Mouse (Mus musculus) hindbrain, embryonic 13.5 days (tissue): ENCODE measurements around the gene Pilrb1. TPM values are rescaled to one million over a fixed set of nuclear protein-coding genes. Genes with fewer than 3 reads are reported as not detected.
"Not testable (repeated sequence)": the region's sequence is repeated elsewhere in the genome, so short reads cannot be mapped to it uniquely, and the experiment has no call there.

Experiments
- ATAC-seq: fragments of 200-750 bp; cut with Nextera tagmentation; 2 replicates; pipeline ENCODE4 v1.8.0; 2017; ENCODE audit warnings: moderate TSS enrichment; ENCODE audit not compliant: low FRiP score
- H3K27ac ChIP-seq: fragments of 300-500 bp; sonication (generic); 2 replicates; pipeline ENCODE4 v1.5.1; 2015; ENCODE audit warnings: inconsistent platforms, mild to moderate bottlenecking, moderate library complexity
- H3K27me3 ChIP-seq: fragments of 300-500 bp; sonication (generic); 2 replicates; pipeline ENCODE4 v1.6.1; 2015; ENCODE audit warnings: mild to moderate bottlenecking, inconsistent platforms
- H3K36me3 ChIP-seq: fragments of 300-500 bp; sonication (generic); 2 replicates; pipeline ENCODE4 v1.6.1; 2015; ENCODE audit warnings: mild to moderate bottlenecking, inconsistent platforms
- H3K4me1 ChIP-seq: fragments of 300-500 bp; sonication (generic); replicated peaks from 2 replicates; pipeline ENCODE4 v1.6.1; 2015; ENCODE audit warnings: inconsistent platforms
- H3K4me2 ChIP-seq: fragments of 300-500 bp; sonication (generic); 2 replicates; pipeline ENCODE4 v1.6.1; 2015; ENCODE audit warnings: inconsistent platforms, mild to moderate bottlenecking, moderate library complexity
- H3K4me3 ChIP-seq: fragments of 300-500 bp; sonication (generic); 2 replicates; pipeline ENCODE4 v1.5.1; 2015; ENCODE audit warnings: mild to moderate bottlenecking, inconsistent platforms
- H3K9ac ChIP-seq: fragments of 300-500 bp; sonication (generic); 2 replicates; pipeline ENCODE4 v1.6.1; 2015; ENCODE audit warnings: mild to moderate bottlenecking, inconsistent platforms
- H3K9me3 ChIP-seq: fragments of 300-500 bp; sonication (generic); 2 replicates; pipeline ENCODE4 v1.6.1; 2016; ENCODE audit warnings: inconsistent platforms
- WGBS: fragments of 180-500 bp; shearing (Covaris S2); methylation state at CpG from one replicate; pipeline ENCODE4 v1.1.7; 2015; 5-methylcytosine and 5-hydroxymethylcytosine counted together
- polyA plus RNA-seq: library from polyadenylated mRNA; unstranded; fragments of >200 nt; fragmentation: Nextera tagmentation; extraction: Ambion mirVana; gene quantifications from 2 replicates; pipeline ENCODE4 v1.2.1, GENCODE M21; 2015

The Pilrb1 gene
- polyA plus RNA-seq, 1 experiment from 2014 or later, result not detected

- H3K9ac ChIP-seq, H3K9me3 ChIP-seq, H3K27me3 ChIP-seq, H3K36me3 ChIP-seq, ATAC-seq, H3K4me1 ChIP-seq, H3K4me2 ChIP-seq, H3K4me3 ChIP-seq, H3K27ac ChIP-seq: not testable (repeated sequence)
- WGBS, result 98% methylated on average over 1 of the region's 1 CpGs
Observed at GRCm38 (mm10) chr5:137864008-137864407, 6.1 kb upstream of the Pilrb1 start.

DNA sequence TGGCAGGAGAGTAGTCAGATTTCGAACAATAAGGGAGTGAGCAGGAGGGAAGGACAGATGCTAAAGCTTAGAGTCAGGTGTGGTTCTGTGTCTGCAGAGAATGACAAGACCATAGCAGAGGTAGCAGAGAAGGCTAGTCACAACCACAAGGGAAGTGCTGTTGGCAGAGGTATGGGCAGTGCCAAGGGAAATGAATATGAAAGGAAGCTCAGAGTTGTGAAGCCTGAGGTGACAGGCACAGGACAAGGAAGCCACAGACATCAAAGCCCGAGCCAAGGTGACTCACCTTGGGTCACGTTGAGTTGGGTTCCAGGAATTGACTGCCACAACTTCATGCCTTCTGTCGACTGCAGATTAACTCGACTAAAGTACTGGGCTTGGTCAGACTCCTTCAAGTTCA lies 1.0 kb downstream of the Pilrb1 start:
- H3K9me3 ChIP-seq, H3K4me3 ChIP-seq, H3K4me1 ChIP-seq, H3K27ac ChIP-seq, ATAC-seq, H3K4me2 ChIP-seq, H3K36me3 ChIP-seq, H3K9ac ChIP-seq, H3K27me3 ChIP-seq: not testable (repeated sequence)
- WGBS, result 81% methylated on average over 5 of the region's 5 CpGs

- H3K27ac ChIP-seq, H3K4me2 ChIP-seq, H3K9me3 ChIP-seq, H3K9ac ChIP-seq, H3K4me3 ChIP-seq, H3K4me1 ChIP-seq, ATAC-seq, H3K27me3 ChIP-seq, H3K36me3 ChIP-seq: not testable (repeated sequence)
- WGBS, result 84% methylated on average over 3 of the region's 3 CpGs
Observed at GRCm38 (mm10) chr5:137854907-137855306, 3.0 kb downstream of the Pilrb1 start.

DNA sequence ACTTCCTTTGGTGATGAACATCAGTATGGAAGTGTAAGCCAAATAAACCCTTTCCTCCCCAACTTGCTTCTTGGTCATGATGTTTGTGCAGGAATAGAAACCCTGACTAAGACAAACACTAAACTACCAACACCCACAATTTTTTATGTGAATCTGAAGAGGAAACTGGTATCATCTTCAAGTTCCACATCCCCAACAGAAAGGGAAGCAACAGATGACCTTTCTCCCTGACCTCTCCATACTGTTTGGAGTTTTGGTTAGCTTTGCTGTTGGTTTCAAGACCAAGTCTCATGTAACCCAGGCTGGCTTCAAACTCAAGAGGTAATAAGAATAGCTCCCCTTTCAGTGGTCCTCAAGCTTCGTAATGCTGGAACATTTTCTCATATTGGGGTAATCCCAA lies 7.6 kb downstream of the Pilrb1 start:
- not testable (repeated sequence) for H3K27ac ChIP-seq, ATAC-seq, H3K27me3 ChIP-seq, H3K9me3 ChIP-seq, H3K36me3 ChIP-seq, H3K4me2 ChIP-seq, H3K9ac ChIP-seq, H3K4me3 ChIP-seq, H3K4me1 ChIP-seq
- WGBS, result 93% methylated on average over 1 of the region's 1 CpGs

DNA sequence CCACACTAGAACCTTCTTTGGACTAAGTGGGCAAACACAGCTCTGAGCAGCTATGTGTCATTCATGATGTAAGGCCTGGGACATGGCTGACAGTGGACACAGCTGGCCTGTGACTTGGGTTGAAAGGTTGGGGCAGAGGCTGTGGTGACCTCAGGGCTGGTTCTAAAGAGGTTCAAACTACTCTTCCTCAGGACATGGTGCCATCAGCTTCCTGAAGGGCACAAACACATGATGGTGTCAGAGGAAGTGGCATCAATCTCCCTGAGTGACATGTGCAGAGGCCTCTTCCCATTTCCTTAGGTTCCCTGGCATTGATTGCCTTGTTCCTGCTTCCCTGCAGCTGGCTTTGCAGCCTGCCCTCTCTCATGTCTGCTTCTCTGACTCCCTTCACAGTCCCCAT lies 20.8 kb downstream of the Pilrb1 start:
- H3K9me3 ChIP-seq, H3K27me3 ChIP-seq, H3K27ac ChIP-seq, ATAC-seq, H3K36me3 ChIP-seq, H3K4me2 ChIP-seq, H3K4me3 ChIP-seq, H3K9ac ChIP-seq, H3K4me1 ChIP-seq: not testable (repeated sequence)

DNA sequence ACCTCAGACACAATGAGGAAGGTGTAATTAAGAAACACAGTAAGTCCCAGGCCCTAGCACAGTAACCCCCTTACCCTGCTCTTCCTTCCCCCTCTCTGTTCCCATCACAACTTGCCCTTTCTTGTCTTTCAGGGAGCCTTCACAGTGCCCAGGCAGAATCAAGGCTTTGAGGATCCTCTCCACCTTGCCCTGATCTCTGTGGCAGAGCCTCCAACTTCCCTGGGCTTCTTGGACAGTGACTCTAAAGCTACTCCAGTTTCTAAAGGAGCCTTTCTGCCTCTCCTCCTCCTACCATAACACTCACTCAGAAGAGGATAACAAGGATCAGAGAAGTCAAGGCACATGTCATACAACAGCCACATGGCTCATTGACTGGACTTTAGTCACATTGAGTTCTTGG lies 21.3 kb downstream of the Pilrb1 start:
- no peak for ATAC-seq
- Histone ChIP-seq H3K9ac (no peak overlapping the region), H3K4me2 (no peak overlapping the region), H3K4me3 (no peak overlapping the region), H3K36me3 (no peaks in the 10 kb centered on the region), H3K4me1 (no peaks in the 10 kb centered on the region), H3K27me3 (no peaks in the 10 kb centered on the region), H3K9me3 (no peaks in the 10 kb centered on the region), H3K27ac (no peak overlapping the region)

DNA sequence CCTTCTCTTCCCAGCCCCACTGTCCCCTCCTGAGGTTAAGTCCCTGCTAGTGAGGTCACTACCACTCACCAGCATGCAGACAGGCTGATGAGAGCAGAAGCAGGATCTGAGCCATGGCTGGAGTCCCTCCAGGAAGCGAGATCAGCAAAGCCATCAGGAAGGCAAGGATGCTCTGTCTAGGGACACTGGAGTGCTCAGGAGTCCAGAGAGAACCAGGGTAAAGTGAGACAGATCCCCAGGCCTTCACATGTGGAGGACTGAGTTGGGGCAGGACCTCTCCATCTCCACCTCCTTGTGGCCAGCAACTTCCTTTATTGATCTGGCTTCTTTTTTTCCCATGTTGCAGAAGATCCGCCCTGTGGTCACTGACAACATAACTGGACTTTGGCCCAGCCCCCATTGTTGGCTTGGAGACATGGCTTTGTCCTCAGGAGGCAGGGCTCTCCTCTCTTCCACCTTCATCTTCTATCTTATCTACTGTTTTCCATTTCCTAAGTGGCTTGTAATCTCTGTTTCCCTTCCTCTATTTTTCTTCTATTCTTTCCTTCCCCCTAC lies 21.9 kb downstream of the Pilrb1 start, which contains the start of gene Pilra:
TSS of gene Pilra (minus strand) at position 316 of the 555 bp plus-strand sequence.
- H3K27me3 ChIP-seq, H3K36me3 ChIP-seq, H3K4me1 ChIP-seq, H3K27ac ChIP-seq, H3K9ac ChIP-seq, H3K4me3 ChIP-seq, ATAC-seq, H3K9me3 ChIP-seq, H3K4me2 ChIP-seq: not testable (repeated sequence)
- 69% methylated on average over 2 of the region's 2 CpGs for WGBS

- no peak overlapping the region for H3K4me2 ChIP-seq
- no peaks in the 10 kb centered on the region for H3K27me3 ChIP-seq
- H3K9me3 ChIP-seq, result no peaks in the 10 kb centered on the region
- WGBS, result 73% methylated on average over 4 of the region's 4 CpGs
- no peaks in the 10 kb centered on the region for H3K4me1 ChIP-seq
- no peak overlapping the region for H3K27ac ChIP-seq
- no peaks in the 10 kb centered on the region for H3K36me3 ChIP-seq
- no peak overlapping the region for H3K4me3 ChIP-seq
- no peak overlapping the region for H3K9ac ChIP-seq
- ATAC-seq, result no peak
Observed at GRCm38 (mm10) chr5:137833500-137833899, 24.4 kb downstream of the Pilrb1 start.

GRCm38 (mm10) chr5:137831506-137831905 lies 26.4 kb downstream of the Pilrb1 start:
- H3K27me3 ChIP-seq, result no peaks in the 10 kb centered on the region
- no peak for ATAC-seq
- H3K27ac ChIP-seq, result no peak overlapping the region
- H3K4me2 ChIP-seq, result no peak overlapping the region
- WGBS, result 84% methylated on average over 6 of the region's 6 CpGs
- H3K4me1 ChIP-seq, result no peaks in the 10 kb centered on the region
- no peak overlapping the region for H3K9ac ChIP-seq
- H3K9me3 ChIP-seq, result no peaks in the 10 kb centered on the region
- no peaks in the 10 kb centered on the region for H3K36me3 ChIP-seq
- no peak overlapping the region for H3K4me3 ChIP-seq

- no peak overlapping the region for H3K9ac ChIP-seq
- H3K27ac ChIP-seq, result no peak overlapping the region
- WGBS, result 89% methylated on average over 4 of the region's 4 CpGs
- no peak overlapping the region for H3K4me2 ChIP-seq
- no peaks in the 10 kb centered on the region for H3K9me3 ChIP-seq
- H3K27me3 ChIP-seq, result no peaks in the 10 kb centered on the region
- no peak for ATAC-seq
- no peaks in the 10 kb centered on the region for H3K4me1 ChIP-seq
- no peaks in the 10 kb centered on the region for H3K36me3 ChIP-seq
- H3K4me3 ChIP-seq, result no peak overlapping the region
Observed at GRCm38 (mm10) chr5:137831106-137831505, 26.8 kb downstream of the Pilrb1 start.

DNA sequence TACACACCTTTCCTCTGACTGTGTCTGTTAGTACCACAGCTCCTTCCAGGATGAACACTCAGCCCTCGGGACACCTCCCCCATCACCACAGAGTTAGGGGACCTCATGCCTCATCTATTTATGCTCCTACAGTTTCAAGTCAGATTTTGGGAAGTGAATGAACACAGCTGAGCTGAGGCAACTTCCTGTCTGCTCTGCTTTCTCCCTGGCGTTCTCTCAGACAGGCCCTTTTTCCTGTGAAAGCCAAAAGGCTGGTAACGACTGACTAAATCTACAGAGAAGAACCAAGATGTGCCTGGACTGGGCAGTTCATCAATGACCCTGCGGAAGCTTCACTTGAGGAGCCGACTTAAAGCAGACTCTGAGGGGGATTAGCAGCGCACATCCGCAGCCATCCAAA lies 27.7 kb downstream of the Pilrb1 start:
- no peak overlapping the region for H3K4me3 ChIP-seq
- no peaks in the 10 kb centered on the region for H3K27me3 ChIP-seq
- H3K9ac ChIP-seq, result no peak overlapping the region
- ATAC-seq, result no peak
- no peaks in the 10 kb centered on the region for H3K9me3 ChIP-seq
- no peaks in the 10 kb centered on the region for H3K36me3 ChIP-seq
- H3K27ac ChIP-seq, result no peak overlapping the region
- no peaks in the 10 kb centered on the region for H3K4me1 ChIP-seq
- WGBS, result 85% methylated on average over 7 of the region's 7 CpGs
- H3K4me2 ChIP-seq, result no peak overlapping the region

DNA sequence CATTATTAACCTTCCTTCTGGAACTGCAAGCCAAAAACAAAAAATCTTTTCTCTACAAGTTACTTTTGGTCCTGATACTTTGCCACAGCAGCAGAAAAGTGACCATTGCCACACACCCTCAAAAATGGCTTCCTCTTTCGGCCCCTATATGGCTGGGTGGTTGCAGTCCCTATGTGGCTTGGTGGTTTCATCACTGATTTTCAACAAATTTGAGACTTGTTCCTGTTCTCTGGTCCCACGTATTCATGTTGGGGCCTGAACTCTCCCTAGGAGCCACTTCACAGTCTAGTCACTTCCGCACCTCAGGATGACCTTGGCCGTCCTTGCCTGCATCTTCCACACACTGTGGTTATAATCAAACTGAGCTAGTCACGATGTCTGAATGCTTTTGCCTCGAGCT lies 29.2 kb downstream of the Pilrb1 start:
- H3K9me3 ChIP-seq, result no peaks in the 10 kb centered on the region
- H3K9ac ChIP-seq, result no peak overlapping the region
- H3K27ac ChIP-seq, result no peak overlapping the region
- H3K4me3 ChIP-seq, result no peak overlapping the region
- no peaks in the 10 kb centered on the region for H3K36me3 ChIP-seq
- H3K27me3 ChIP-seq, result no peaks in the 10 kb centered on the region
- no peak for ATAC-seq
- H3K4me2 ChIP-seq, result no peak overlapping the region
- H3K4me1 ChIP-seq, result no peaks in the 10 kb centered on the region
- 86% methylated on average over 6 of the region's 6 CpGs for WGBS

- Histone ChIP-seq H3K4me3 (no peak overlapping the region), H3K27me3 (no peaks in the 10 kb centered on the region), H3K36me3 (no peaks in the 10 kb centered on the region), H3K9me3 (no peaks in the 10 kb centered on the region), H3K9ac (no peak overlapping the region), H3K4me2 (no peak overlapping the region), H3K4me1 (no peaks in the 10 kb centered on the region), H3K27ac (no peak overlapping the region)
- no peak for ATAC-seq
- WGBS, result 73% methylated on average over 7 of the region's 7 CpGs
Observed at GRCm38 (mm10) chr5:137826421-137826820, 31.5 kb downstream of the Pilrb1 start.

GRCm38 (mm10) chr5:137825971-137826370 lies 31.9 kb downstream of the Pilrb1 start:
- Histone ChIP-seq H3K9me3 (no peaks in the 10 kb centered on the region), H3K36me3 (no peaks in the 10 kb centered on the region), H3K4me3 (no peak overlapping the region), H3K27ac (no peak overlapping the region), H3K9ac (no peak overlapping the region), H3K4me2 (no peak overlapping the region), H3K4me1 (no peaks in the 10 kb centered on the region), H3K27me3 (no peaks in the 10 kb centered on the region)
- ATAC-seq, result no peak
- WGBS, result 93% methylated on average over 2 of the region's 2 CpGs
